Mouse (Mus musculus) stomach, embryonic 16.5 days (tissue): Measurements from ENCODE around the gene Hist1h2bn. TPM values are rescaled to one million over a fixed set of nuclear protein-coding genes. Genes with fewer than 3 reads are reported as not detected.

ENCODE experiments used
- microRNA-seq: library from miRNA; unstranded; fragments of <30 nt; microRNA quantifications from one replicate; pipeline ENCODE4, GENCODE M21; 2016
- polyA plus RNA-seq: library from polyadenylated mRNA; unstranded; fragments of >200 nt; fragmentation: Nextera tagmentation; extraction: Ambion mirVana; gene quantifications from 2 replicates; pipeline ENCODE4 v1.2.1, GENCODE M21; 2015

Hist1h2bn gene
- polyA plus RNA-seq, 1 experiment from 2014 or later, result 2.9 TPM

Small RNA genes within 50 kb of the gene (microRNA-seq; reads per million reads assigned to microRNA genes)
- gene Gm44346, result not detected
- gene Gm44357, result not detected
- not detected for gene Gm44367
- not detected for gene Gm44454

Other genes starting within 250 kb of the Hist1h2bn start
- 6.1 and 6.8 TPM in 2 replicates for gene Zkscan8, start 223.0 kb upstream of the Hist1h2bn start, polyA plus RNA-seq
- gene Olfr1366, start 211.3 kb upstream of the Hist1h2bn start, polyA plus RNA-seq, result 0.14 and 0.18 TPM in 2 replicates
- gene Olfr1535, start 194.2 kb upstream of the Hist1h2bn start, polyA plus RNA-seq, result 0.13 TPM in 1 of 2 replicates, not detected in the other
- not detected in 2 replicates for gene Olfr1364, start 172.4 kb upstream of the Hist1h2bn start, polyA plus RNA-seq
- gene Olfr1362, start 140.1 kb upstream of the Hist1h2bn start, polyA plus RNA-seq, result not detected in 2 replicates
- not detected in 2 replicates for gene Olfr11, start 111.6 kb upstream of the Hist1h2bn start, polyA plus RNA-seq
- gene Olfr1361, start 90.7 kb upstream of the Hist1h2bn start, polyA plus RNA-seq, result not detected in 2 replicates
- gene Olfr1360, start 76.7 kb upstream of the Hist1h2bn start, polyA plus RNA-seq, result not detected in 2 replicates
- gene Olfr1359, start 56.0 kb upstream of the Hist1h2bn start, polyA plus RNA-seq, result not detected in 2 replicates
- 1.5 and 3.8 TPM in 2 replicates for gene Hist1h2bl, start 38.0 kb upstream of the Hist1h2bn start, polyA plus RNA-seq
- 7.3 and 11.8 TPM in 2 replicates for gene Hist1h2ai, start 37.7 kb upstream of the Hist1h2bn start, polyA plus RNA-seq
- gene Hist1h3h, start 36.5 kb upstream of the Hist1h2bn start, polyA plus RNA-seq, result 4.6 and 5.6 TPM in 2 replicates
- 1.9 and 2.5 TPM in 2 replicates for gene Hist1h2bm, start 32.1 kb upstream of the Hist1h2bn start, polyA plus RNA-seq
- 1.7 and 2.3 TPM in 2 replicates for gene Hist1h4j, start 19.1 kb upstream of the Hist1h2bn start, polyA plus RNA-seq
- gene Hist1h4k, start 3.6 kb upstream of the Hist1h2bn start, polyA plus RNA-seq, result 3.9 and 8.4 TPM in 2 replicates
- gene Hist1h2ak, start 296 bp upstream of the Hist1h2bn start, polyA plus RNA-seq, result 18.1 and 21.5 TPM in 2 replicates
- gene Hist1h1b, start 26.5 kb downstream of the Hist1h2bn start, polyA plus RNA-seq, result 9.6 and 10.6 TPM in 2 replicates
- 59.9 and 94.5 TPM in 2 replicates for gene Hist1h3i, start 29.2 kb downstream of the Hist1h2bn start, polyA plus RNA-seq
- 1.9 and 2.6 TPM in 2 replicates for gene Hist1h2an, start 33.1 kb downstream of the Hist1h2bn start, polyA plus RNA-seq
- 0.77 and 1.4 TPM in 2 replicates for gene Hist1h2bp, start 33.3 kb downstream of the Hist1h2bn start, polyA plus RNA-seq
- gene Hist1h2bq, start 56.1 kb downstream of the Hist1h2bn start, polyA plus RNA-seq, result 9.1 and 14.2 TPM in 2 replicates
- gene Hist1h2ao, start 56.3 kb downstream of the Hist1h2bn start, polyA plus RNA-seq, result 1.5 TPM in 1 of 2 replicates, not detected in the other
- gene Hist1h4m, start 57.6 kb downstream of the Hist1h2bn start, polyA plus RNA-seq, result not detected in 2 replicates
- gene Hist1h4n, start 78.1 kb downstream of the Hist1h2bn start, polyA plus RNA-seq, result 13.0 and 15.5 TPM in 2 replicates
- 1,905 and 2,657 TPM in 2 replicates for gene Hist1h2ap, start 79.4 kb downstream of the Hist1h2bn start, polyA plus RNA-seq
- gene Hist1h2br, start 79.6 kb downstream of the Hist1h2bn start, polyA plus RNA-seq, result 11.8 and 18.5 TPM in 2 replicates
- 5.3 and 6.2 TPM in 2 replicates for gene Zfp184, start 191.0 kb downstream of the Hist1h2bn start, polyA plus RNA-seq
- gene Pom121l2, start 227.1 kb downstream of the Hist1h2bn start, polyA plus RNA-seq, result 0.09 TPM in 1 of 2 replicates, not detected in the other